In genomic region chr3:129946217-129946914, GRCm38 (mm10) we compare ENCODE assay signal across 29 mouse cellular contexts. TPM values are rescaled to one million over a fixed set of nuclear protein-coding genes. Genes with fewer than 3 reads are reported as not detected.
DNase-seq lines count a peak whose midpoint lies in the region; ATAC-seq lines count a peak whose summit lies in the region.
"Had no signal": no experiment of that assay in that cellular context is flagged by ENCODE, and none has a peak within 500 bp of the region (broad histone marks: within the 10 kb centered on the region; RNA-seq: fewer than 3 reads in every experiment).

No protein-coding gene starts in this region.

- H3K9ac ChIP-seq in liver, embryonic 15.5 days = no peak overlapping the region
- H3K9ac ChIP-seq in heart, embryonic 11.5 days (ENCODE audit: low read depth, low read length) = no peak overlapping the region
- H3K9ac ChIP-seq: embryonic facial prominence, embryonic 13.5 days; forebrain, embryonic 12.5 days; hindbrain, embryonic 12.5 days; midbrain, embryonic 15.5 days; neural tube, embryonic 13.5 days had no signal

- H3K4me3 ChIP-seq in limb, embryonic 10.5 days = no peak overlapping the region
- no peak overlapping the region for H3K4me3 ChIP-seq in liver, embryonic 15.5 days (replicated peaks)
- H3K4me3 ChIP-seq in heart, embryonic 11.5 days (ENCODE audit: low read depth, low read length) = no peak overlapping the region
- H3K4me3 ChIP-seq: embryonic facial prominence, embryonic 13.5 days; erythroblast, embryonic 14.5 days; forebrain, embryonic 12.5 days; heart, embryonic 10.5 days; hindbrain, embryonic 12.5 days; midbrain, embryonic 15.5 days; myocyte; neural tube, embryonic 13.5 days had no signal

- WGBS in limb, embryonic 10.5 days = 76% methylated on average over 5 of the region's 5 CpGs
- 13% methylated on average over 5 of the region's 5 CpGs for WGBS in liver, embryonic 15.5 days (ENCODE audit: insufficient replicate concordance)
- 67% methylated on average over 5 of the region's 5 CpGs for WGBS in heart, embryonic 11.5 days (ENCODE audit: insufficient replicate concordance)

- no peaks in the 10 kb centered on the region for H3K27me3 ChIP-seq in limb, embryonic 10.5 days (ENCODE audit: low read depth, poor library complexity, severe bottlenecking)
- no peaks in the 10 kb centered on the region for H3K27me3 ChIP-seq in liver, embryonic 15.5 days
- no peaks in the 10 kb centered on the region for H3K27me3 ChIP-seq in heart, embryonic 11.5 days (ENCODE audit: control insufficient read depth, insufficient read depth, low read length)
- H3K27me3 ChIP-seq: embryonic facial prominence, embryonic 13.5 days; forebrain, embryonic 12.5 days; hindbrain, embryonic 12.5 days; midbrain, embryonic 15.5 days; neural tube, embryonic 13.5 days; Patski had no signal

- DNase-seq in heart, adult 11 months = peak; percentile 74
- no peak for DNase-seq in heart, postnatal 25 days (ENCODE audit: low spot score)
- DNase-seq in limb, embryonic 10.5 days (ENCODE audit: low spot score) = no peak
- DNase-seq in lung, postnatal 10 days = no peak
- DNase-seq in kidney, adult 11 months = no peak
- no peak for DNase-seq in cerebellum, adult 18-20 months
- DNase-seq: adrenal gland, postnatal 36 days; cerebellum, adult 11 months; cerebellum, postnatal 14 days; embryo, embryonic 11 days; layer of hippocampus, adult 9-11 months; left cerebral cortex, postnatal 4 days; lung, postnatal 14 days; right cerebral cortex, adult 18-20 months; right cerebral cortex, postnatal 4 days had no signal

- H3K4me2 ChIP-seq in liver, embryonic 15.5 days = peak overlapping the region; percentile 20
- no peak overlapping the region for H3K4me2 ChIP-seq in heart, embryonic 11.5 days
- H3K4me2 ChIP-seq: embryonic facial prominence, embryonic 13.5 days; forebrain, embryonic 12.5 days; hindbrain, embryonic 12.5 days; midbrain, embryonic 15.5 days; neural tube, embryonic 13.5 days had no signal

- H3K4me1 ChIP-seq in limb, embryonic 10.5 days = 0 out of 2 replicates have a peak, but pooled peaks cover 4% of the 10 kb centered on the region
- peaks cover 20% of the 10 kb centered on the region for H3K4me1 ChIP-seq in liver, embryonic 15.5 days (replicated peaks)
- H3K4me1 ChIP-seq in heart, embryonic 11.5 days (ENCODE audit: control insufficient read depth, insufficient read depth, low read length) = no peaks in the 10 kb centered on the region
- H3K4me1 ChIP-seq: embryonic facial prominence, embryonic 13.5 days; forebrain, embryonic 12.5 days; heart, embryonic 10.5 days; hindbrain, embryonic 12.5 days; midbrain, embryonic 15.5 days; neural tube, embryonic 13.5 days had no signal

- peak; percentile 76 for ATAC-seq in liver, embryonic 15.5 days (ENCODE audit: insufficient read depth)
- ATAC-seq in heart, embryonic 11.5 days (replicated peaks; ENCODE audit: insufficient number of reproducible peaks, low FRiP score, low TSS enrichment) = no peak
- ATAC-seq: intestine, postnatal 0 days; midbrain, embryonic 15.5 days; Patski had no signal

- H3K9me3 ChIP-seq in limb, embryonic 10.5 days (replicated peaks) = no peaks in the 10 kb centered on the region
- H3K9me3 ChIP-seq in liver, embryonic 15.5 days (replicated peaks) = no peaks in the 10 kb centered on the region
- H3K9me3 ChIP-seq in heart, embryonic 11.5 days (replicated peaks; ENCODE audit: control insufficient read depth, low read length) = no peaks in the 10 kb centered on the region
- H3K9me3 ChIP-seq: embryonic facial prominence, embryonic 13.5 days; forebrain, embryonic 12.5 days; heart, embryonic 10.5 days; hindbrain, embryonic 12.5 days; midbrain, embryonic 15.5 days; neural tube, embryonic 13.5 days had no signal

- intact Hi-C loops in heart, postnatal 25 days (cut with DNase I) = no loop called here

- H3K36me3 ChIP-seq in limb, embryonic 10.5 days = no peaks in the 10 kb centered on the region
- H3K36me3 ChIP-seq in liver, embryonic 15.5 days (replicated peaks) = no peaks in the 10 kb centered on the region
- no peaks in the 10 kb centered on the region for H3K36me3 ChIP-seq in heart, embryonic 11.5 days (ENCODE audit: control insufficient read depth, insufficient read depth, low read length)
- H3K36me3 ChIP-seq: embryonic facial prominence, embryonic 13.5 days; forebrain, embryonic 12.5 days; heart, embryonic 10.5 days; hindbrain, embryonic 12.5 days; midbrain, embryonic 15.5 days; neural tube, embryonic 13.5 days had no signal

- 0 out of 2 replicates have a peak overlapping the region, but pooled peaks have one; percentile 30 for H3K27ac ChIP-seq in limb, embryonic 10.5 days
- no peak overlapping the region for H3K27ac ChIP-seq in liver, embryonic 15.5 days (replicated peaks)
- no peak overlapping the region for H3K27ac ChIP-seq in heart, embryonic 11.5 days (ENCODE audit: low read depth, low read length)
- H3K27ac ChIP-seq: embryonic facial prominence, embryonic 13.5 days; forebrain, embryonic 12.5 days; heart, embryonic 10.5 days; hindbrain, embryonic 12.5 days; kidney, postnatal 0 days; midbrain, embryonic 15.5 days; neural tube, embryonic 13.5 days had no signal

RNA-seq across cellular contexts. Expression of gene Mcub, which starts 23.6 kb away (rescaled TPM):
- total RNA-seq in heart, postnatal 25 days (2021) = 1 to 10 TPM; 1.8 to 2.2 TPM
- polyA plus RNA-seq in limb, embryonic 10.5 days (2016; fragmentation: Nextera tagmentation; extraction: Ambion mirVana) = 8.5 and 10.3 TPM in 2 replicates
- polyA plus RNA-seq in liver, embryonic 15.5 days (2015; fragmentation: Nextera tagmentation; extraction: Ambion mirVana) = 14.6 and 16.0 TPM in 2 replicates
- polyA plus RNA-seq in heart, embryonic 11.5 days (2014; fragmentation: Nextera tagmentation; extraction: Ambion mirVana) = 4.2 and 4.3 TPM in 2 replicates
- total RNA-seq: liver, adult 2 months had no signal

RNA-seq across cellular contexts. Expression of gene Casp6, which starts 45.1 kb away (rescaled TPM):
- 10 to 100 TPM; 11.8 to 12.2 TPM for total RNA-seq in heart, postnatal 25 days (2021)
- polyA plus RNA-seq in limb, embryonic 10.5 days (2016; fragmentation: Nextera tagmentation; extraction: Ambion mirVana) = 104 and 116 TPM in 2 replicates
- polyA plus RNA-seq in liver, embryonic 15.5 days (2015; fragmentation: Nextera tagmentation; extraction: Ambion mirVana) = 27.3 and 30.6 TPM in 2 replicates
- polyA plus RNA-seq in heart, embryonic 11.5 days (2014; fragmentation: Nextera tagmentation; extraction: Ambion mirVana) = 86.7 and 91.9 TPM in 2 replicates
